28 mouse cellular contexts compared by ENCODE assay signal in genomic region chr16:29968743-29969142, GRCm38 (mm10).
DNase-seq lines count a peak whose midpoint lies in the region; ATAC-seq and TF ChIP-seq lines count a peak whose summit lies in the region.
"Had no signal": no experiment of that assay in that cellular context is flagged by ENCODE, and none has a peak within 500 bp of the region (broad histone marks: within the 10 kb centered on the region; RNA-seq: fewer than 3 reads in every experiment).

No protein-coding gene starts in this region.

- peak; percentile 50; the same call in 1 of the 2 replicates for ATAC-seq in lung, postnatal 0 days
- ATAC-seq: forebrain, embryonic 15.5 days; hindbrain, postnatal 0 days; intestine, embryonic 15.5 days; midbrain, embryonic 15.5 days had no signal

- no peak overlapping the region for H3K4me3 ChIP-seq in heart, embryonic 10.5 days
- no peak overlapping the region for H3K4me3 ChIP-seq in lung, postnatal 0 days (ENCODE audit: low read depth, low read length)
- H3K4me3 ChIP-seq: embryonic facial prominence, embryonic 13.5 days; forebrain, embryonic 10.5 days; forebrain, embryonic 15.5 days; gastrocnemius, adult 2 months; heart, embryonic 15.5 days; hindbrain, embryonic 12.5 days; intestine, embryonic 15.5 days; limb, embryonic 15.5 days; liver, embryonic 13.5 days; midbrain, embryonic 10.5 days; midbrain, embryonic 15.5 days; neural tube, embryonic 15.5 days; stomach, embryonic 15.5 days had no signal

- H3K4me2 ChIP-seq in lung, postnatal 0 days (replicated peaks; ENCODE audit: low read depth, low read length) = no peak overlapping the region
- H3K4me2 ChIP-seq: embryonic facial prominence, embryonic 13.5 days; forebrain, embryonic 15.5 days; heart, embryonic 15.5 days; hindbrain, embryonic 12.5 days; intestine, embryonic 15.5 days; limb, embryonic 15.5 days; liver, embryonic 13.5 days; midbrain, embryonic 15.5 days; neural tube, embryonic 15.5 days; stomach, embryonic 15.5 days had no signal

- peak overlapping the region; percentile 31 for H3K27ac ChIP-seq in heart, embryonic 10.5 days
- H3K27ac ChIP-seq in lung, postnatal 0 days (ENCODE audit: low read length) = no peak overlapping the region
- H3K27ac ChIP-seq: embryonic facial prominence, embryonic 13.5 days; forebrain, embryonic 10.5 days; forebrain, embryonic 15.5 days; gastrocnemius, adult 2 months; heart, embryonic 15.5 days; hindbrain, embryonic 12.5 days; hindbrain, postnatal 0 days; intestine, embryonic 15.5 days; limb, embryonic 15.5 days; liver, embryonic 13.5 days; midbrain, embryonic 10.5 days; midbrain, embryonic 15.5 days; neural tube, embryonic 15.5 days; stomach, embryonic 15.5 days had no signal

- no peak for DNase-seq in heart, embryonic 10.5 days (ENCODE audit: low spot score)
- no peak for DNase-seq in heart, postnatal 36 days
- DNase-seq in kidney, postnatal 10 days = peak; percentile 36
- DNase-seq in kidney, postnatal 4 days = no peak
- DNase-seq in lung, postnatal 0 days (ENCODE audit: low spot score) = peak; percentile 38
- DNase-seq in lung, postnatal 4 days = no peak
- DNase-seq in adrenal gland, postnatal 25 days = no peak
- DNase-seq in cerebellum, adult 8-10 months = no peak
- DNase-seq: adrenal gland, adult 8-10 months; cerebellum, adult 9-10 months; cerebellum, postnatal 36 days; gastrocnemius, adult 2 months; liver, embryonic 13.5 days; lung, adult 18-20 months; right cerebral cortex, postnatal 25 days had no signal

- H3K4me1 ChIP-seq in heart, embryonic 10.5 days = peaks cover 20% of the 10 kb centered on the region
- no peaks in the 10 kb centered on the region for H3K4me1 ChIP-seq in lung, postnatal 0 days (ENCODE audit: insufficient read depth, low read depth, low read length)
- H3K4me1 ChIP-seq: forebrain, embryonic 15.5 days; midbrain, embryonic 15.5 days; neural tube, embryonic 15.5 days had no signal

- H3K9me3 ChIP-seq in heart, embryonic 10.5 days = no peaks in the 10 kb centered on the region
- no peaks in the 10 kb centered on the region for H3K9me3 ChIP-seq in lung, postnatal 0 days (ENCODE audit: low read length)
- H3K9me3 ChIP-seq: embryonic facial prominence, embryonic 13.5 days; forebrain, embryonic 15.5 days; heart, embryonic 15.5 days; intestine, embryonic 15.5 days; limb, embryonic 15.5 days; liver, embryonic 13.5 days; midbrain, embryonic 10.5 days; midbrain, embryonic 15.5 days; neural tube, embryonic 15.5 days; stomach, embryonic 15.5 days had no signal

- no peak for TF ChIP-seq EP300 in lung, postnatal 0 days (IDR thresholded peaks at IDR 0.05)

- H3K9ac ChIP-seq in lung, postnatal 0 days (replicated peaks; ENCODE audit: low read depth) = no peak overlapping the region
- H3K9ac ChIP-seq: embryonic facial prominence, embryonic 13.5 days; forebrain, embryonic 15.5 days; heart, embryonic 15.5 days; hindbrain, embryonic 12.5 days; intestine, embryonic 15.5 days; limb, embryonic 15.5 days; liver, embryonic 13.5 days; midbrain, embryonic 15.5 days; neural tube, embryonic 15.5 days; stomach, embryonic 15.5 days had no signal

- no peak for TF ChIP-seq CTCF in lung, postnatal 0 days (IDR thresholded peaks at IDR 0.05)

- no peaks in the 10 kb centered on the region for H3K36me3 ChIP-seq in heart, embryonic 10.5 days
- H3K36me3 ChIP-seq in lung, postnatal 0 days (ENCODE audit: insufficient read depth, low read length) = no peaks in the 10 kb centered on the region
- H3K36me3 ChIP-seq: embryonic facial prominence, embryonic 13.5 days; forebrain, embryonic 10.5 days; forebrain, embryonic 15.5 days; G1E; heart, embryonic 15.5 days; hindbrain, embryonic 12.5 days; intestine, embryonic 15.5 days; limb, embryonic 15.5 days; liver, embryonic 13.5 days; midbrain, embryonic 10.5 days; midbrain, embryonic 15.5 days; neural tube, embryonic 15.5 days; stomach, embryonic 15.5 days had no signal

- H3K27me3 ChIP-seq in heart, embryonic 10.5 days (ENCODE audit: insufficient read depth, poor library complexity, severe bottlenecking) = peaks cover 2% of the 10 kb centered on the region; the same call in 1 of the 2 replicates
- H3K27me3 ChIP-seq in lung, postnatal 0 days (replicated peaks; ENCODE audit: insufficient read depth, low read length) = no peaks in the 10 kb centered on the region
- H3K27me3 ChIP-seq: embryonic facial prominence, embryonic 13.5 days; forebrain, embryonic 15.5 days; heart, embryonic 15.5 days; intestine, embryonic 15.5 days; limb, embryonic 15.5 days; liver, embryonic 13.5 days; midbrain, embryonic 15.5 days; neural tube, embryonic 15.5 days; stomach, embryonic 15.5 days had no signal

- WGBS in heart, embryonic 10.5 days = 59% methylated on average over 5 of the region's 5 CpGs
- 39% methylated on average over 5 of the region's 5 CpGs for WGBS in lung, postnatal 0 days

- intact Hi-C loops in heart, postnatal 36 days (cut with DNase I) = no loop called here

Comparison
In these comparisons a context has a peak if more than half of its experiments do, and no peak if none do; other contexts are left out.
1. DNase-seq: peak in kidney, postnatal 10 days (single experiment) and lung, postnatal 0 days (single experiment); none in heart, embryonic 10.5 days (single experiment), heart, postnatal 36 days (0 of 2), kidney, postnatal 4 days (0 of 2), lung, postnatal 4 days (0 of 2), adrenal gland, postnatal 25 days (single experiment) and cerebellum, adult 8-10 months (single experiment).